Mouse (Mus musculus) hindbrain, embryonic 12.5 days (tissue): ENCODE measurements around the gene Gtf2h2. TPM values are rescaled to one million over a fixed set of nuclear protein-coding genes. Genes with fewer than 3 reads are reported as not detected.
"Not testable (repeated sequence)": the region's sequence is repeated elsewhere in the genome, so short reads cannot be mapped to it uniquely, and the experiment has no call there.

Experiments
- ATAC-seq: fragments of 200-750 bp; cut with Nextera tagmentation; 2 replicates; pipeline ENCODE4 v1.8.0; 2017; ENCODE audit warnings: moderate TSS enrichment; ENCODE audit not compliant: low FRiP score
- H3K27ac ChIP-seq: fragments of 300-500 bp; sonication (generic); 2 replicates; pipeline ENCODE4 v1.5.1; 2016; ENCODE audit warnings: mild to moderate bottlenecking
- H3K27me3 ChIP-seq: fragments of 300-500 bp; sonication (generic); 2 replicates; pipeline ENCODE4 v1.6.1; 2016; ENCODE audit warnings: mild to moderate bottlenecking
- H3K36me3 ChIP-seq: fragments of 300-500 bp; sonication (generic); 2 replicates; pipeline ENCODE4 v1.6.1; 2016; ENCODE audit warnings: mild to moderate bottlenecking
- H3K4me1 ChIP-seq: fragments of 300-500 bp; sonication (generic); 2 replicates; pipeline ENCODE4 v1.6.1; 2016
- H3K4me2 ChIP-seq: fragments of 300-500 bp; sonication (generic); replicated peaks from 2 replicates; pipeline ENCODE4 v1.6.1; 2016; ENCODE audit warnings: mild to moderate bottlenecking
- H3K4me3 ChIP-seq: fragments of 300-500 bp; sonication (generic); 2 replicates; pipeline ENCODE4 v1.5.1; 2016; ENCODE audit warnings: mild to moderate bottlenecking
- H3K9ac ChIP-seq: fragments of 300-500 bp; sonication (generic); 2 replicates; pipeline ENCODE4 v1.6.1; 2016; ENCODE audit warnings: mild to moderate bottlenecking, moderate library complexity
- H3K9me3 ChIP-seq: fragments of 300-500 bp; sonication (generic); replicated peaks from 2 replicates; pipeline ENCODE4 v1.6.1; 2016; ENCODE audit warnings: mild to moderate bottlenecking
- WGBS: fragments of 180-500 bp; shearing (Covaris S2); methylation state at CpG from one replicate; pipeline ENCODE4 v1.1.7; 2016; 5-methylcytosine and 5-hydroxymethylcytosine counted together
- polyA plus RNA-seq: library from polyadenylated mRNA; unstranded; fragments of >200 nt; fragmentation: Nextera tagmentation; extraction: Ambion mirVana; gene quantifications from 2 replicates; pipeline ENCODE4 v1.2.1, GENCODE M21; 2016

The Gtf2h2 gene
- polyA plus RNA-seq, 1 experiment from 2014 or later = 75.9 TPM

GRCm38 (mm10) chr13:100516213-100517105 lies 24.1 kb upstream of the Gtf2h2 start:
- no peak overlapping the region for H3K9ac ChIP-seq
- no peaks in the 10 kb centered on the region for H3K36me3 ChIP-seq
- H3K4me1 ChIP-seq = no peaks in the 10 kb centered on the region
- H3K9me3 ChIP-seq = no peaks in the 10 kb centered on the region
- no peak overlapping the region for H3K27ac ChIP-seq
- no peaks in the 10 kb centered on the region for H3K27me3 ChIP-seq
- 49% methylated on average over 12 of the region's 12 CpGs for WGBS
- no peak overlapping the region for H3K4me3 ChIP-seq
- H3K4me2 ChIP-seq = no peak overlapping the region
- no peak for ATAC-seq

- no peaks in the 10 kb centered on the region for H3K27me3 ChIP-seq
- no peaks in the 10 kb centered on the region for H3K9me3 ChIP-seq
- ATAC-seq = no peak
- H3K36me3 ChIP-seq = no peaks in the 10 kb centered on the region
- no peak overlapping the region for H3K9ac ChIP-seq
- H3K4me3 ChIP-seq = no peak overlapping the region
- no peak overlapping the region for H3K27ac ChIP-seq
- WGBS = 90% methylated on average over 2 of the region's 2 CpGs
- H3K4me1 ChIP-seq = no peaks in the 10 kb centered on the region
- H3K4me2 ChIP-seq = no peak overlapping the region
Observed at GRCm38 (mm10) chr13:100512792-100513191, 20.4 kb upstream of the Gtf2h2 start.

GRCm38 (mm10) chr13:100511860-100512364 lies 19.5 kb upstream of the Gtf2h2 start:
- no peaks in the 10 kb centered on the region for H3K9me3 ChIP-seq
- H3K9ac ChIP-seq = no peak overlapping the region
- ATAC-seq = no peak
- 76% methylated on average over 4 of the region's 4 CpGs for WGBS
- no peak overlapping the region for H3K27ac ChIP-seq
- no peaks in the 10 kb centered on the region for H3K36me3 ChIP-seq
- H3K4me3 ChIP-seq = no peak overlapping the region
- H3K4me1 ChIP-seq = no peaks in the 10 kb centered on the region
- H3K4me2 ChIP-seq = no peak overlapping the region
- no peaks in the 10 kb centered on the region for H3K27me3 ChIP-seq

- Histone ChIP-seq H3K4me1 (no peaks in the 10 kb centered on the region), H3K27me3 (no peaks in the 10 kb centered on the region), H3K9me3 (no peaks in the 10 kb centered on the region), H3K4me2 (no peak overlapping the region), H3K9ac (no peak overlapping the region), H3K4me3 (no peak overlapping the region), H3K27ac (no peak overlapping the region), H3K36me3 (no peaks in the 10 kb centered on the region)
- 74% methylated on average over 7 of the region's 7 CpGs for WGBS
- no peak for ATAC-seq
Observed at GRCm38 (mm10) chr13:100511146-100511859, 18.9 kb upstream of the Gtf2h2 start.

GRCm38 (mm10) chr13:100499625-100500024 lies 7.2 kb upstream of the Gtf2h2 start:
- not testable (repeated sequence) for H3K27me3 ChIP-seq, ATAC-seq, H3K36me3 ChIP-seq, H3K4me3 ChIP-seq, H3K4me1 ChIP-seq, H3K9me3 ChIP-seq, H3K9ac ChIP-seq, H3K27ac ChIP-seq, H3K4me2 ChIP-seq

- WGBS = 91% methylated on average over 4 of the region's 4 CpGs
- Histone ChIP-seq H3K9ac (no peak overlapping the region), H3K27ac (no peak overlapping the region), H3K27me3 (no peaks in the 10 kb centered on the region), H3K4me2 (no peak overlapping the region), H3K4me1 (peaks cover 10% of the 10 kb centered on the region), H3K4me3 (no peak overlapping the region), H3K9me3 (no peaks in the 10 kb centered on the region), H3K36me3 (no peaks in the 10 kb centered on the region)
- ATAC-seq = no peak
Observed at GRCm38 (mm10) chr13:100495337-100495736, 3.0 kb upstream of the Gtf2h2 start.

- WGBS = 63% methylated on average over 8 of the region's 8 CpGs
- not testable (repeated sequence) for H3K4me2 ChIP-seq, H3K36me3 ChIP-seq, ATAC-seq, H3K4me3 ChIP-seq, H3K9ac ChIP-seq, H3K9me3 ChIP-seq, H3K27ac ChIP-seq, H3K27me3 ChIP-seq
- H3K4me1 ChIP-seq = peaks cover 10% of the 10 kb centered on the region
Observed at GRCm38 (mm10) chr13:100494370-100494769, 2.0 kb upstream of the Gtf2h2 start.

GRCm38 (mm10) chr13:100493313-100493712 lies 934 bp upstream of the Gtf2h2 start:
- no peak overlapping the region for H3K4me3 ChIP-seq
- H3K27ac ChIP-seq = no peak overlapping the region
- H3K9ac ChIP-seq = no peak overlapping the region
- no peaks in the 10 kb centered on the region for H3K27me3 ChIP-seq
- H3K9me3 ChIP-seq = no peaks in the 10 kb centered on the region
- no peak overlapping the region for H3K4me2 ChIP-seq
- H3K4me1 ChIP-seq = peaks cover 10% of the 10 kb centered on the region
- peaks cover 8% of the 10 kb centered on the region for H3K36me3 ChIP-seq
- 77% methylated on average over 8 of the region's 8 CpGs for WGBS
- no peak for ATAC-seq

- H3K27ac ChIP-seq = peak overlapping the region; percentile 90
- no peaks in the 10 kb centered on the region for H3K27me3 ChIP-seq
- H3K36me3 ChIP-seq = peaks cover 23% of the 10 kb centered on the region
- peak overlapping the region; percentile 88 for H3K9ac ChIP-seq
- WGBS = 17% methylated on average over 6 of the region's 6 CpGs
- no peaks in the 10 kb centered on the region for H3K9me3 ChIP-seq
- H3K4me3 ChIP-seq = peak overlapping the region; percentile 87
- H3K4me2 ChIP-seq = peak overlapping the region; percentile 66
- peaks cover 10% of the 10 kb centered on the region for H3K4me1 ChIP-seq
- ATAC-seq = peak; percentile 29
Observed at GRCm38 (mm10) chr13:100491623-100492022, 756 bp downstream of the Gtf2h2 start.

GRCm38 (mm10) chr13:100490424-100490823 lies 2.0 kb downstream of the Gtf2h2 start:
- Histone ChIP-seq H3K36me3 (peaks cover 25% of the 10 kb centered on the region), H3K9ac (no peak overlapping the region), H3K9me3 (no peaks in the 10 kb centered on the region), H3K27ac (no peak overlapping the region), H3K4me1 (peaks cover 10% of the 10 kb centered on the region), H3K4me2 (no peak overlapping the region), H3K4me3 (no peak overlapping the region), H3K27me3 (no peaks in the 10 kb centered on the region)
- ATAC-seq = no peak
- WGBS = 91% methylated on average over 5 of the region's 5 CpGs

GRCm38 (mm10) chr13:100483610-100484009 lies 8.8 kb downstream of the Gtf2h2 start:
- ATAC-seq = no peak
- Histone ChIP-seq H3K4me3 (no peak overlapping the region), H3K36me3 (peaks cover 58% of the 10 kb centered on the region)

GRCm38 (mm10) chr13:100463527-100464222 lies 28.7 kb downstream of the Gtf2h2 start:
- peaks cover 7% of the 10 kb centered on the region; the same call in 1 of the 2 replicates for H3K9me3 ChIP-seq
- no peak overlapping the region for H3K4me3 ChIP-seq
- no peak overlapping the region for H3K9ac ChIP-seq
- no peak for ATAC-seq
- H3K4me1 ChIP-seq = no peaks in the 10 kb centered on the region
- H3K4me2 ChIP-seq = no peak overlapping the region
- no peaks in the 10 kb centered on the region for H3K27me3 ChIP-seq
- 99% methylated on average over 2 of the region's 2 CpGs for WGBS
- no peak overlapping the region for H3K27ac ChIP-seq
- H3K36me3 ChIP-seq = peaks cover 64% of the 10 kb centered on the region

More at GRCm38 (mm10) chr13:100483610-100484009, 8.8 kb downstream of the Gtf2h2 start:
- no peak overlapping the region for H3K9ac ChIP-seq
- WGBS = 95% methylated on average over 7 of the region's 7 CpGs
- H3K27me3 ChIP-seq = no peaks in the 10 kb centered on the region
- no peak overlapping the region for H3K27ac ChIP-seq
- no peaks in the 10 kb centered on the region for H3K4me1 ChIP-seq
- H3K9me3 ChIP-seq = no peaks in the 10 kb centered on the region
- H3K4me2 ChIP-seq = no peak overlapping the region
